Mouse (Mus musculus): Measurements from ENCODE around the gene Prdx5.

GRCm38 (mm10) chr19:6861451-6861850 lies 48.5 kb downstream of the Prdx5 start:
- no peak for TF ChIP-seq CTCF (conservative IDR thresholded peaks at IDR 0.05; ENCODE audit: insufficient read depth, insufficient read length, low read depth, low read length)
- no peak for TF ChIP-seq POLR2A (IDR thresholded peaks at IDR 0.05; ENCODE audit: low read depth, low read length)
